Mouse (Mus musculus): Measurements from ENCODE around the gene Rgs10. TPM values are rescaled to one million over a fixed set of nuclear protein-coding genes. Genes with fewer than 3 reads are reported as not detected.

Gene Rgs10
- total RNA-seq, 2 experiments from 2014 or later: 10.7 to 11.8 TPM

- no peak for DNase-seq (ENCODE audit: low spot score)
- intact Hi-C loops (cut with DNase I): no loop called here
These were observed 6.3 kb downstream of the Rgs10 start for GRCm38 (mm10) chr7:128412071-128412833.

DNA sequence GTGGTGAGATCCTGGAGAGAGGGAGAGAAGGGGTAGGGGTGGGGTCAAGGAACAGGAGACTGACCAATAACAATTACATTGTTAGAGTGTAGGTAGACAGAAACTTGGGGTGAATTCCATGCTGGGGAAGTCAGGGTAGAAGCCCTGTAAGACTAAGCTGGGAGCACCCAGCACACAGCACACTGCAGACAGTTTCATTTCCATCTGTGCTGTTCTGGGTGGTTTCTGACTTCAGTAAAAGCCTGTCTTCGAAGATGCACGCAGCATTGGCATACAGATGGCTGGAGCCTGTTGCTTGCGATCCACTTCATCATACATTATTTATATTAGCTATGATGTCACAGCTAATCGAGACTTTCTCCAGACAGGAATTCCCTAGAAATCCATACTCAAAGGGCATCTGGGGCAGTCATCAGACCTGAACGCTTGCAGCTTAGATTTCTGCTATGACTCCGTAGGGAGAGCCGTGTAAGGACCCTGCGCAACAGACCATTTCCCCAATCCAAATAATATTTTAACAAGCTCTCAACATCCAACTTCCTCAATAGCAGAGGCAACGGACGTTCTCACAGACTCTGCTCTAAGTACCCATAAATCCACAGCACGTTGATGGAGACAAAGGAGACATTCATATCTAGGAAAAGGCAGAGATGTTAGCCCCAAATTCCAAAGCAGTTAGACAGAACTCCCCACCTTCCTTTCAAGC lies 7.7 kb downstream of the Rgs10 start:
- DNase-seq (ENCODE audit: low spot score): no peak
- intact Hi-C loops (cut with DNase I): no loop called here

GRCm38 (mm10) chr7:128408265-128408664 lies 10.3 kb downstream of the Rgs10 start:
- DNase-seq (ENCODE audit: low spot score): no peak
- intact Hi-C loops (cut with DNase I): no loop called here

DNA sequence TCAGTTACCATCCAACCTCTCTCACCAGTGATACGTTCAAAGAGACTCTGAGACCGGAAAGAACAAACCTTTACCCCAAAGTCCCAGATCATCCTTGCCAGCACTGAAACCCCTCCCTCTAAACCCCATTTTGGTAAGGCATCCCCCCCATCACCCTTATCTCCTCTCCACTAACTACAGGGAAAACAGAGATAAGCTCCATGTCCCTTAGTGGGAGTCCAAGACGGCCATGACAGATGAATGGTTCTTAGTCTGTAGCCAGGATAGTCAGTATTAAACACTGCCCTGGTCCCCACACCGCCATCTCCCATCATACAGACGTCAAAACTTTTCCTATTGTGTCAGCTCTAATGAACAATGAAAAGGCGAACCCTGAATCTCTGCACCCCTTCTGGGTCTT lies 14.6 kb downstream of the Rgs10 start:
- intact Hi-C loops (cut with DNase I): no loop called here
- no peak for DNase-seq (ENCODE audit: low spot score)

- DNase-seq (ENCODE audit: low spot score): no peak
- intact Hi-C loops (cut with DNase I): no loop called here
These were observed 15.0 kb downstream of the Rgs10 start for GRCm38 (mm10) chr7:128403586-128403985.

- intact Hi-C loops (cut with DNase I): no loop called here
- DNase-seq (ENCODE audit: low spot score): no peak
These were observed 15.4 kb downstream of the Rgs10 start for GRCm38 (mm10) chr7:128403128-128403527.

- intact Hi-C loops (cut with DNase I): no loop called here
- no peak for DNase-seq (ENCODE audit: low spot score)
These were observed 16.0 kb downstream of the Rgs10 start for GRCm38 (mm10) chr7:128402577-128402976.

DNA sequence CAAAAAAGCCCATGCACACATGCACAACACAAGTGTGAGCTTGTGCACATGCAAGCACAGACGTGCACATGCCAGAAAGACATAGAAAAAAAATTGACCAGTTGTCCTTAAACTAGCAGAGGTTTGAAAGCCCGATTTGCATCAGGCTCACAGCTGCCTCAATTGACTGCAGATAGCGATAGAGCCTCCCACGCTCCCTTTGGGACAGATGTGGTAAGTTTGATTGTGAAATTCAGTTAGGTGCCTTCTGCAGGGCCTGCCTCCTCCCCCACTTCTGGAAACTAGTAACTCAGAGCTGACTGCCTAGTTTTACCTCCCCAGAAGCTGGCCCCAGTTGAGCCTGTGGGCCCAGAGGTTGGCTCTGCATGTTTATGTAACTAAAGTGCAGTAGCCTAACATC lies 19.9 kb downstream of the Rgs10 start:
- no peak for DNase-seq (ENCODE audit: low spot score)
- intact Hi-C loops (cut with DNase I): no loop called here

- intact Hi-C loops (cut with DNase I): no loop called here
- no peak for DNase-seq (ENCODE audit: low spot score)
These were observed 21.5 kb downstream of the Rgs10 start for GRCm38 (mm10) chr7:128397066-128397465.

DNA sequence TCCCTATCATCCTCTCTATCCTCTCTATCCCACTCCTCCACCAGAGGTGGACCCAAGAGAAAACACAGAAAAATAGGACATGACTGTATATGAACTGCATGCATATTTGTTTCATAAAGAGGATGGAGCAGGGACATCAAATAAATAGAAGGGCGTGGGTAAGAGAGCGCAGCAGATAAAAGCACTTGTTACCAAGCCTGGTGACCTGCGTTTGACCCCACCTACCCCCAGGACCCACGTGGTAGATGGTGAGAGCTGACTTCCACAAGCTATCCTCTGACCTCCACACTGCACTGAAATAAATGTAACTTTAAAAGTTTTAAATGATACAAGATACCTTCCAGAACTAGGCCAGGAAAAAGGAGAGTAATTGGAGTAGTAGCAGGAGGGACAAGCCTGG lies 24.8 kb downstream of the Rgs10 start:
- intact Hi-C loops (cut with DNase I): no loop called here
- no peak for DNase-seq (ENCODE audit: low spot score)

GRCm38 (mm10) chr7:128392972-128393314 lies 25.6 kb downstream of the Rgs10 start:
- intact Hi-C loops (cut with DNase I): no loop called here
- no peak for DNase-seq (ENCODE audit: low spot score)

DNA sequence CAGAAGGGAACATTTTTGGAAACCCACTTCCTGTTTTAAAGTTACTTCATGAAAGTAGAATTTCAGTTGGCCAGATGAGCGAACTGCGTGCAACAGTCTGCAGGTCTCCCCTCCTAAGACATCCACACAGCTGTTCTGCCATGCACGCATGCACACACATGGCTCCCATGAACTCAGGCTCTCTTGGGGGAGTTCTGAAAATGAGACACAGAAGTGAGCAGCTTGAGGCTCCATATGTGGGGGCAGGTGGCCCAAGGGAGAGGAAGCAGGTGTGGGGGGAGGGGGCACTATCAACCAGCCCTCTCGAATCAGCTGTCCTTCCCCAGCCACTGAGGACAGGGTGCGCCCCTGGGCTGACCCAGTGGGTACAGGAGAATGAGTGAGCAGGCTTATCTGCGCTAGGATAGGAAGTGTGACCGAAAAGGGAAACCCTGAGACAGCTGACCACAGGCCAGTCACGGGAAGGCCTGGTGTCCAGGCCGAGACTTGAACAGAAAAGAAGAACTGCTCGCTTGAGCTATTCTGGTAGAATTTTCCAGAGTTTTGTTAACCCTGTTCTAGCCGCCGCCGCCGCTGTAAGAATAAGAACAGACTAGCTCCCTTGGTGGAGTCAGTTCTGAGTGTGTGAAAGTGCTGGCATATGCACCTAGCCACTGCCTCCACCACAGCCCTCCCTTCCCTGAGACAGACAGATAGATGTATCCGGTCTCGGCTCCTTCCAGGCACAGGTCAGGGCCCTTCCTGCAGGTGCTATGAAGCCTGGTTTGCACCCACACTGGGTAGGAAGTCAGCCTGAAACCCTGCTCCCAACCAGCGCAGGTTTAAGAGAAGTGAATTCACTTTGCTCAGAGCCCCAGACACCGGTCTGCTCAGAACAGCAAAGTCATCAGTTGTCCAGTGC lies 26.2 kb downstream of the Rgs10 start:
- peak; percentile 17 for DNase-seq (ENCODE audit: low spot score)
- intact Hi-C loops (cut with DNase I): no loop called here

DNA sequence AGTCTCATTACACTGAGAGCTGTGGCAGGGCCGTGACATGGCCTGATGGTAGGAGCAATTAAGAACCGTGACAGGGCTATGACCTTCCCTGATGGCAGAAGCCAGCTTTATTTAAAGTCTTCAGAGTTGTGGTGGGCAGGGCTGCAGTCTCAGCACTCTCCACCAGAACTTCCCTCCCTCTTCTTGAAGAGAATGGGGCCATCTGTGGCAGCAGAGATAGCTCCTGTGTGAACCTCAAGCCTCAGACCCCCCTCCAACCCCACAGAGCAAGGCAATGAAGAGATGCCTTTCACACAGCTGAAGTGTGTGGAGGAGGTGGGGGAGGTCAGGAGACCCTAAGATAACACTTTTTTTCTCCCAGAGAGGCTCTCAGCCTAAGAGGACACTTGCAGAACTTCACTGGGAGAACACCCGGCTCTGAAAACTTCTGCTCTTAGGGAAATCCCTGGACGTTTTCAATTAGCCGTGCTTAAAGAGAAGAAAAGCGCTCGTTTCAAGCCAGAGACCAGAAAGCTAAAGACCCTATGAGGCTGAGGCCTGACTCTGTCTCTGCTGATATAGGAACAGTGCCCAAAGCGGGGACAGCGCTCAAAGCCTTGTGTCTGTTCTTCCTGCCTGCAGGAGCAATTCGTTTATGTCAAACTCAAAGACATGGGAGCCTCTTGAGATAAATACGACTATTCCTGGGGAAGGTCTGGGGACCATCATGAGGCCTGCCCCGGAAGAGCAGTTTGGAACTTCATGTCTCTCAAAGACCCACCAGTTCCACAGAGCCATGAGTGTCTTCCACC lies 27.1 kb downstream of the Rgs10 start:
- DNase-seq (ENCODE audit: low spot score): no peak
- intact Hi-C loops (cut with DNase I): no loop called here

- DNase-seq (ENCODE audit: low spot score): peak; percentile 57
- intact Hi-C loops (cut with DNase I): no loop called here
These were observed 29.6 kb downstream of the Rgs10 start for GRCm38 (mm10) chr7:128388968-128389367.

DNA sequence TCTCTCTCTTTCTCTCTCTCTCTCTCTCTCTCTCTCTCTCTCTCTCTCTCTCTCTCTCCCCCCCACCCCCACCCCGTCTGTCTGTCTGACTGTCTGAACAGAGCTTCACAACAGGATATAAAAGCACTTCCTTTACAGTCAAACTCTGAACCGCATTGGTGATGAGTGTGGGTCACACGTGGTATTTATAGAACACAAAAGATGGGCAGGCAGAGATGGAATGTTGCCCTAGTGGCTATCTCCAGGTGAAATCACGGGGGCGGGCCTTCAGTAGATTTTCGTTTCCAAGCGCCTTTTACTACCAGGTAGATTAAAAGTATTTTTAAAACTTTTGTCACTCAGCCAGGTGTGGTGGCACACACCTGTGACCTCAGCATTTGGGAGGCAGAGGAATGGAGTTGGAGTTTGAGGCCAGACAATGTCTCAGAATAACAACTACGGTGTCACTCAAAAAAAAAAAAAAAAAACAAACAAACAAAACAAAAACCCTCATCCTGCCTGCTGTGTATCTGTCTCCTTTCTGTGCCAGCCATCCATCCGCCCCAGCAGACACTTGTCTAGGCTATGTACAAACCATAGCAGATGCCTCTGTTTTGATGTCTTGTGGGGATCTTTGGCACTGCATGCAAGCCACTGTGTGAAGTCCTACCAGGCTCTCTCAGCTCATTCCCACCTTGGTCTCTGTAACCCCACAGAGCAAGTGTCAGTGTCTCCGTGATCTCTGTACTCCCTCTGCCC lies 34.7 kb downstream of the Rgs10 start:
- intact Hi-C loops (cut with DNase I): no loop called here
- DNase-seq (ENCODE audit: low spot score): no peak

DNA sequence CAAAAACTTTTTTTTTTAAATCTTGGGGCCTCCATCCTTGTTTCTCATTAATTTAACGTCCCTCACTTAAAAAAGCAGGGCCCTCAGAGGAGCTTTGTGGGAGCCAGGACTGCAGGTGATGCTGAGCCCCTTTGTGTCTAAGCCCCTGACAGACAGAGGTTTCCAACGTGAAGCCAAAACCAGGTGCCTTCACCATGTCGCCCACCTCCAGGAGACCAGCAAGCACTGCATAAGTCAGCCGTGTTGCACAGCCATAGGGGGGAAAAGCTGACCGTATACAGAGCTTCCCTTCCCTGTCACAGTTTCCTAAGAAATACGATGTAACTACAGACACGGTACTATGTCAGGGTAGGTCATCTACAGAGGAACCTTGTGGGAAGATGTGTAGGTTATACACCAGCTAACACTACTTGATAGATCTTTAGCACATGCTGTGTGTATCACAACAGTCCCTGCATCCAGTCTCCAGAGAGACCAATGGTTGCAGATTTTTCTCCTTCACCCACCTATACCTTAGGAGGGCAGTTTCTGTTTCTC lies 35.3 kb downstream of the Rgs10 start:
- no peak for DNase-seq (ENCODE audit: low spot score)
- intact Hi-C loops (cut with DNase I): no loop called here

GRCm38 (mm10) chr7:128382527-128382860 lies 36.1 kb downstream of the Rgs10 start:
- no peak for DNase-seq (ENCODE audit: low spot score)
- intact Hi-C loops (cut with DNase I): no loop called here

DNA sequence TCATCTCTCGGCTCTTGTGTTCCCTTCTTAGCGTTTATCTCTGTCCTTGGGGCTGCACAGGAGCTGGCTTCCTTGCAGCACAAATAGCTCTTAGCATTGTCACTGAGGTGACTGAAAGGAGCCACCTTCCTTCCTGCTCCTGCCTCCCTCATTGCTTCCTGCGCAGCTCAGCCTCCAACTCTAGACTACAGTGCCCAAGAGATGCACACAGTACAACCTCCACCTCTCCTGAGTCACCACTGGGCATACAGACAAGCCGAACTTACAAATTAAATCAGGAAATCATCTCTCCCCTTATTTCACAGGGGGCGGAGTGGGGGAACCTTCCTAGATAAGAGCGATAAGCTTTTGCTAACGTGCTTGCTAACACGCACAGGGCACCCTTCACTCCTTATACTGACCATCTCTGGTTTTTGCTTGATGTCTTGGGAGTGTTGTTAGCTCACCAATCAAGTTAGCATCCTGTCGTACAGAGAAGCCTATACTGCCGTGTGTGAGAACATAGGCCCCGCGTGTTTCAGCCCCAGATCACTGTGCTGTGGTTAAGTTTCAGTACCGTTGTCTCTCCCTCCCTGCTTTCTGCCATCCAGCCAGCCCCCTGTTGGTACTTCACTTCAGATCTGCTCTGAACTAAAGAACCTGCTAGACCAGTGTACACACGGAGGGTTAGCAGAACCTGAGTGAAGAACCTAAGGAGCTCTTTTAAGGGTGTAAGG lies 36.6 kb downstream of the Rgs10 start:
- no peak for DNase-seq (ENCODE audit: low spot score)
- intact Hi-C loops (cut with DNase I): no loop called here

DNA sequence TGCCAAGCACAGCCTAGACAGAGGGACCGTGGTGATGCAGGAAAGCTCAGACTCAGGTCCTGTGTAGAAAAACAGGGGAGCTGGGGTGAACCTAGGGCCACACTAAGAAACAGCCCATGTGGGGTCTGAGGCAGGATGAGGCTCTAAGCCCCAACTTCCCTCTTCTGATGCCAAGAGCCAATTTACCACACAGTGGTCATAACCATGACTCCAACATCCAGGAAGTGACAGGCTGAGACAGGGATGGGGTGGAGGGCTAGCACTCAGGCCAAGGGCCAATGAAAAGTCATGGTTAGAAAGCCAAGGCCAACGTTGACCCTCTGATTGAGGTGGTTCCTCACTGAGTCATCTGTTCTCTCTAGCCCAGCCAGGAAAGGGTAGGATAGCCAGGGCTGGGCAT lies 37.6 kb downstream of the Rgs10 start:
- DNase-seq (ENCODE audit: low spot score): no peak
- intact Hi-C loops (cut with DNase I): no loop called here

Data from heart, postnatal 25 days (tissue).